Mouse (Mus musculus): Measurements from ENCODE around the gene Tsc2. TPM values are rescaled to one million over a fixed set of nuclear protein-coding genes. Genes with fewer than 3 reads are reported as not detected.

The Tsc2 gene
- polyA plus RNA-seq, 1 experiment from 2014 or later: 54.0 TPM

GRCm38 (mm10) chr17:24635694-24636093, 3.3 kb upstream of the Tsc2 start:
- H3K9me3 ChIP-seq: no peaks in the 10 kb centered on the region
- H3K27ac ChIP-seq: no peak overlapping the region
- WGBS: 92% methylated on average over 5 of the region's 5 CpGs
- peaks cover 57% of the 10 kb centered on the region for H3K4me1 ChIP-seq
- H3K36me3 ChIP-seq: peaks cover 18% of the 10 kb centered on the region
- ATAC-seq (ENCODE audit: insufficient number of reproducible peaks, low FRiP score, low TSS enrichment, low read depth): no peak
- no peak overlapping the region for H3K4me2 ChIP-seq
- H3K27me3 ChIP-seq: no peaks in the 10 kb centered on the region
- H3K9ac ChIP-seq: no peak overlapping the region
- H3K4me3 ChIP-seq: no peak overlapping the region

- Histone ChIP-seq H3K27me3 (no peaks in the 10 kb centered on the region), H3K9me3 (no peaks in the 10 kb centered on the region), H3K4me3 (no peak overlapping the region), H3K9ac (no peak overlapping the region), H3K27ac (no peak overlapping the region), H3K4me1 (peaks cover 50% of the 10 kb centered on the region), H3K36me3 (peaks cover 20% of the 10 kb centered on the region), H3K4me2 (no peak overlapping the region)
- WGBS: 84% methylated on average over 4 of the region's 4 CpGs
- ATAC-seq (ENCODE audit: insufficient number of reproducible peaks, low FRiP score, low TSS enrichment, low read depth): no peak
Measured at GRCm38 (mm10) chr17:24635024-24635423, 2.6 kb upstream of the Tsc2 start.

- Histone ChIP-seq H3K36me3 (peaks cover 31% of the 10 kb centered on the region), H3K4me3 (no peak overlapping the region), H3K27ac (peak overlapping the region; percentile 96), H3K27me3 (no peaks in the 10 kb centered on the region), H3K9me3 (no peaks in the 10 kb centered on the region), H3K4me1 (peaks cover 38% of the 10 kb centered on the region), H3K9ac (no peak overlapping the region), H3K4me2 (no peak overlapping the region)
- no peak for ATAC-seq (ENCODE audit: insufficient number of reproducible peaks, low FRiP score, low TSS enrichment, low read depth)
- 92% methylated on average over 11 of the region's 11 CpGs for WGBS
Measured at GRCm38 (mm10) chr17:24633831-24634230, 1.4 kb upstream of the Tsc2 start.

GRCm38 (mm10) chr17:24632813-24633449, 501 bp upstream of the Tsc2 start:
- Histone ChIP-seq H3K4me1 (peaks cover 31% of the 10 kb centered on the region), H3K36me3 (peaks cover 35% of the 10 kb centered on the region), H3K27me3 (no peaks in the 10 kb centered on the region), H3K9me3 (no peaks in the 10 kb centered on the region), H3K27ac (peak overlapping the region; percentile 96), H3K4me2 (peak overlapping the region; percentile 81), H3K9ac (peak overlapping the region; percentile 52), H3K4me3 (peak overlapping the region; percentile 55)
- ATAC-seq (ENCODE audit: insufficient number of reproducible peaks, low FRiP score, low TSS enrichment, low read depth): peak; percentile 36
- 7% methylated on average over 22 of the region's 22 CpGs for WGBS

- Histone ChIP-seq H3K4me1 (peaks cover 26% of the 10 kb centered on the region), H3K9ac (no peak overlapping the region), H3K27me3 (no peaks in the 10 kb centered on the region), H3K9me3 (no peaks in the 10 kb centered on the region), H3K27ac (no peak overlapping the region), H3K36me3 (peaks cover 56% of the 10 kb centered on the region), H3K4me2 (no peak overlapping the region), H3K4me3 (no peak overlapping the region)
- no peak for ATAC-seq (ENCODE audit: insufficient number of reproducible peaks, low FRiP score, low TSS enrichment, low read depth)
- WGBS: 87% methylated on average over 14 of the region's 14 CpGs
Measured at GRCm38 (mm10) chr17:24630072-24630471, 2.4 kb downstream of the Tsc2 start.

- Histone ChIP-seq H3K36me3 (peaks cover 70% of the 10 kb centered on the region), H3K27ac (no peak overlapping the region), H3K9ac (no peak overlapping the region), H3K9me3 (no peaks in the 10 kb centered on the region), H3K4me3 (no peak overlapping the region), H3K4me2 (no peak overlapping the region), H3K4me1 (peaks cover 16% of the 10 kb centered on the region), H3K27me3 (no peaks in the 10 kb centered on the region)
- 44% methylated on average over 5 of the region's 5 CpGs for WGBS
- ATAC-seq (ENCODE audit: insufficient number of reproducible peaks, low FRiP score, low TSS enrichment, low read depth): no peak
Measured at GRCm38 (mm10) chr17:24628646-24629045, 3.8 kb downstream of the Tsc2 start.

GRCm38 (mm10) chr17:24625472-24625871, 7.0 kb downstream of the Tsc2 start:
- H3K36me3 ChIP-seq: peaks cover 97% of the 10 kb centered on the region
- WGBS: 90% methylated on average over 8 of the region's 8 CpGs

GRCm38 (mm10) chr17:24617561-24618194, 14.8 kb downstream of the Tsc2 start:
- Histone ChIP-seq H3K9me3 (no peaks in the 10 kb centered on the region), H3K4me3 (no peak overlapping the region), H3K4me1 (no peaks in the 10 kb centered on the region), H3K4me2 (no peak overlapping the region), H3K27me3 (no peaks in the 10 kb centered on the region), H3K36me3 (peaks cover 92% of the 10 kb centered on the region), H3K27ac (no peak overlapping the region), H3K9ac (no peak overlapping the region)
- 85% methylated on average over 14 of the region's 14 CpGs for WGBS
- ATAC-seq (ENCODE audit: insufficient number of reproducible peaks, low FRiP score, low TSS enrichment, low read depth): no peak

More at GRCm38 (mm10) chr17:24625472-24625871, 7.0 kb downstream of the Tsc2 start:
- Histone ChIP-seq H3K4me1 (no peaks in the 10 kb centered on the region), H3K27ac (no peak overlapping the region), H3K4me3 (no peak overlapping the region), H3K27me3 (no peaks in the 10 kb centered on the region), H3K9ac (no peak overlapping the region), H3K9me3 (no peaks in the 10 kb centered on the region), H3K4me2 (no peak overlapping the region)
- ATAC-seq (ENCODE audit: insufficient number of reproducible peaks, low FRiP score, low TSS enrichment, low read depth): no peak

- Histone ChIP-seq H3K9me3 (no peaks in the 10 kb centered on the region), H3K9ac (no peak overlapping the region), H3K27me3 (no peaks in the 10 kb centered on the region), H3K4me3 (no peak overlapping the region), H3K4me2 (no peak overlapping the region), H3K36me3 (peaks cover 67% of the 10 kb centered on the region), H3K27ac (no peak overlapping the region), H3K4me1 (no peaks in the 10 kb centered on the region)
- WGBS: 84% methylated on average over 2 of the region's 2 CpGs
- ATAC-seq (ENCODE audit: insufficient number of reproducible peaks, low FRiP score, low TSS enrichment, low read depth): no peak
Measured at GRCm38 (mm10) chr17:24610711-24611110, 21.7 kb downstream of the Tsc2 start.

GRCm38 (mm10) chr17:24608874-24609273, 23.6 kb downstream of the Tsc2 start:
- no peak overlapping the region for H3K27ac ChIP-seq
- no peaks in the 10 kb centered on the region for H3K27me3 ChIP-seq
- 91% methylated on average over 8 of the region's 8 CpGs for WGBS
- no peak overlapping the region for H3K9ac ChIP-seq
- no peak overlapping the region for H3K4me2 ChIP-seq
- H3K4me3 ChIP-seq: no peak overlapping the region
- no peaks in the 10 kb centered on the region for H3K4me1 ChIP-seq
- no peak for ATAC-seq (ENCODE audit: insufficient number of reproducible peaks, low FRiP score, low TSS enrichment, low read depth)
- H3K9me3 ChIP-seq: no peaks in the 10 kb centered on the region
- H3K36me3 ChIP-seq: peaks cover 67% of the 10 kb centered on the region

GRCm38 (mm10) chr17:24608370-24608769, 24.1 kb downstream of the Tsc2 start:
- no peak overlapping the region for H3K9ac ChIP-seq
- H3K27me3 ChIP-seq: no peaks in the 10 kb centered on the region
- no peaks in the 10 kb centered on the region for H3K9me3 ChIP-seq
- peaks cover 65% of the 10 kb centered on the region for H3K36me3 ChIP-seq
- no peak overlapping the region for H3K4me2 ChIP-seq
- ATAC-seq (ENCODE audit: insufficient number of reproducible peaks, low FRiP score, low TSS enrichment, low read depth): no peak
- WGBS: 92% methylated on average over 4 of the region's 4 CpGs
- H3K27ac ChIP-seq: no peak overlapping the region
- no peak overlapping the region for H3K4me3 ChIP-seq
- no peaks in the 10 kb centered on the region for H3K4me1 ChIP-seq

GRCm38 (mm10) chr17:24604557-24604956, 27.9 kb downstream of the Tsc2 start:
- Histone ChIP-seq H3K36me3 (peaks cover 91% of the 10 kb centered on the region), H3K27ac (no peak overlapping the region; the same call in 1 of the 2 replicates), H3K4me3 (no peak overlapping the region), H3K4me1 (no peaks in the 10 kb centered on the region), H3K9me3 (no peaks in the 10 kb centered on the region), H3K27me3 (no peaks in the 10 kb centered on the region), H3K9ac (no peak overlapping the region), H3K4me2 (no peak overlapping the region)
- 84% methylated on average over 3 of the region's 3 CpGs for WGBS
- no peak for ATAC-seq (ENCODE audit: insufficient number of reproducible peaks, low FRiP score, low TSS enrichment, low read depth)
